Mouse (Mus musculus): Measurements from ENCODE around the gene Wdr46. TPM values are rescaled to one million over a fixed set of nuclear protein-coding genes. Genes with fewer than 3 reads are reported as not detected.

Wdr46 gene
- polyA plus RNA-seq, 1 experiment = 6.7 TPM

GRCm38 (mm10) chr17:33954646-33955554 is 14.4 kb downstream of the Wdr46 start:
- H3K9me3 ChIP-seq (ENCODE audit: control insufficient read depth, low read length) = no peaks in the 10 kb centered on the region
- H3K27me3 ChIP-seq (ENCODE audit: control insufficient read depth) = no peaks in the 10 kb centered on the region
- no peak for TF ChIP-seq GATA1 (IDR thresholded peaks at IDR 0.05; ENCODE audit: low read length)
- no peak for TF ChIP-seq TAL1 (IDR thresholded peaks at IDR 0.05; ENCODE audit: low read length)
- peaks cover 73% of the 10 kb centered on the region for H3K4me1 ChIP-seq (ENCODE audit: control insufficient read depth)
- H3K4me3 ChIP-seq (replicated peaks) = peak overlapping the region; percentile 91
- H3K36me3 ChIP-seq (ENCODE audit: control insufficient read depth) = peaks cover 74% of the 10 kb centered on the region

GRCm38 (mm10) chr17:33955555-33956214 is 15.2 kb downstream of the Wdr46 start, which contains the start of the genes Vps52 and Rps18:
Gene Vps52 (plus strand): TSS chr17:33955812.
Gene Rps18 (minus strand): TSS chr17:33956001.
- Histone ChIP-seq H3K4me1 (ENCODE audit: control insufficient read depth) (peaks cover 65% of the 10 kb centered on the region), H3K4me3 (replicated peaks) (peak within 1 kb of the TSS; percentile 91), H3K9me3 (ENCODE audit: control insufficient read depth, low read length) (no peaks in the 10 kb centered on the region), H3K27me3 (ENCODE audit: control insufficient read depth) (no peaks in the 10 kb centered on the region), H3K36me3 (ENCODE audit: control insufficient read depth) (peaks cover 72% of the 10 kb centered on the region)
- TF ChIP-seq TAL1 (IDR thresholded peaks at IDR 0.05; ENCODE audit: low read length) (no peak), GATA1 (IDR thresholded peaks at IDR 0.05; ENCODE audit: low read length) (no peak)

- Histone ChIP-seq H3K36me3 (ENCODE audit: control insufficient read depth) (peaks cover 72% of the 10 kb centered on the region), H3K4me1 (ENCODE audit: control insufficient read depth) (peaks cover 58% of the 10 kb centered on the region)
Observed at GRCm38 (mm10) chr17:33956336-33956735, 15.9 kb downstream of the Wdr46 start.

DNA sequence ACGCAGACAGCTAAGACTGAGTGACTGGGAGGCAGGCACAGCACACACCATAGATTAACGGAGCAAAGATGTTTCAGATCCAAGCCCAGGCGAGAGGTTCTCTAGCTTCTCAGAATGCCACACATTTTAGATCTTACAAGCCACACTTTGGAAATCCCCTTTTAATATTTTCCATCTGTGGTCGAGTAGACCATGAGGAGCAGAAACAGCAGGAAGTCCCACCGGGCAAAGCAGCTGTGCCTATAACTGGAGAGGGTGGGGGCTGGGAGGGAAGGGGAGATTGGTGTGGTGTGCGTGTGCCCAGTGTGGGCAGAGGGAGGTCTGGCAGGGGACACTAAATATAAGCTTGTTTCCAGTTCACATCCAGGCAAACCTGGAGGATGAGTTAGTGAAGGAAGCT is 17.0 kb downstream of the Wdr46 start:
- Histone ChIP-seq H3K4me3 (replicated peaks) (no peak overlapping the region), H3K36me3 (ENCODE audit: control insufficient read depth) (peaks cover 68% of the 10 kb centered on the region)

More at GRCm38 (mm10) chr17:33956336-33956735, 15.9 kb downstream of the Wdr46 start:
- peak overlapping the region; percentile 91 for H3K4me3 ChIP-seq (replicated peaks)
- no peaks in the 10 kb centered on the region for H3K27me3 ChIP-seq (ENCODE audit: control insufficient read depth)
- TF ChIP-seq TAL1 (IDR thresholded peaks at IDR 0.05; ENCODE audit: low read length) = no peak
- TF ChIP-seq GATA1 (IDR thresholded peaks at IDR 0.05; ENCODE audit: low read length) = no peak
- no peaks in the 10 kb centered on the region for H3K9me3 ChIP-seq (ENCODE audit: control insufficient read depth, low read length)

DNA sequence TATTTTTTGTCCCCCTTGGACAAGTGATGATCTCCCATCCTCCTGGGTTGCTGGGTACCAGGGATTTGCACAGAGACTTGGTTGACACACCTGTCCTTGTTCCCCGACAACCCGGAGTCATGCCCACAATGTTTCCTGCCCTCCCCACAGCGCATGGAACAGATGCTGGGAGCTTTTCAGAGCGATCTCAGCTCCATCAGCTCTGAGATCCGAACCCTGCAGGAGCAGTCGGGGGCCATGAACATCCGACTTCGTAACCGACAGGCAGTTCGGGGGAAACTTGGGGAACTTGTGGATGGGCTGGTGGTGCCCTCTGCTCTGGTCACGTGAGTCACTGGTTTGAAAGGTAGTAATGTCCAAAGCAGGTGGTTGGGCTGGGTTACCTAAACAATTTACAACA is 18.0 kb downstream of the Wdr46 start:
- Histone ChIP-seq H3K36me3 (ENCODE audit: control insufficient read depth) (peaks cover 68% of the 10 kb centered on the region), H3K27me3 (ENCODE audit: control insufficient read depth) (no peaks in the 10 kb centered on the region), H3K4me1 (ENCODE audit: control insufficient read depth) (peaks cover 37% of the 10 kb centered on the region), H3K4me3 (replicated peaks) (no peak overlapping the region), H3K9me3 (ENCODE audit: control insufficient read depth, low read length) (no peaks in the 10 kb centered on the region)
- TF ChIP-seq GATA1 (IDR thresholded peaks at IDR 0.05; ENCODE audit: low read length) (no peak), TAL1 (IDR thresholded peaks at IDR 0.05; ENCODE audit: low read length) (no peak)

More for the DNA sequence above, 17.0 kb downstream of the Wdr46 start:
- Histone ChIP-seq H3K27me3 (ENCODE audit: control insufficient read depth) (no peaks in the 10 kb centered on the region), H3K9me3 (ENCODE audit: control insufficient read depth, low read length) (no peaks in the 10 kb centered on the region), H3K4me1 (ENCODE audit: control insufficient read depth) (peaks cover 47% of the 10 kb centered on the region)
- TF ChIP-seq GATA1 (IDR thresholded peaks at IDR 0.05; ENCODE audit: low read length) (no peak), TAL1 (IDR thresholded peaks at IDR 0.05; ENCODE audit: low read length) (no peak)

GRCm38 (mm10) chr17:33959135-33959534 is 18.7 kb downstream of the Wdr46 start:
- H3K4me3 ChIP-seq (replicated peaks) = no peak overlapping the region
- peaks cover 31% of the 10 kb centered on the region for H3K4me1 ChIP-seq (ENCODE audit: control insufficient read depth)
- no peaks in the 10 kb centered on the region for H3K9me3 ChIP-seq (ENCODE audit: control insufficient read depth, low read length)
- TF ChIP-seq TAL1 (IDR thresholded peaks at IDR 0.05; ENCODE audit: low read length) (no peak), GATA1 (IDR thresholded peaks at IDR 0.05; ENCODE audit: low read length) (no peak)
- peaks cover 66% of the 10 kb centered on the region for H3K36me3 ChIP-seq (ENCODE audit: control insufficient read depth)
- no peaks in the 10 kb centered on the region for H3K27me3 ChIP-seq (ENCODE audit: control insufficient read depth)

DNA sequence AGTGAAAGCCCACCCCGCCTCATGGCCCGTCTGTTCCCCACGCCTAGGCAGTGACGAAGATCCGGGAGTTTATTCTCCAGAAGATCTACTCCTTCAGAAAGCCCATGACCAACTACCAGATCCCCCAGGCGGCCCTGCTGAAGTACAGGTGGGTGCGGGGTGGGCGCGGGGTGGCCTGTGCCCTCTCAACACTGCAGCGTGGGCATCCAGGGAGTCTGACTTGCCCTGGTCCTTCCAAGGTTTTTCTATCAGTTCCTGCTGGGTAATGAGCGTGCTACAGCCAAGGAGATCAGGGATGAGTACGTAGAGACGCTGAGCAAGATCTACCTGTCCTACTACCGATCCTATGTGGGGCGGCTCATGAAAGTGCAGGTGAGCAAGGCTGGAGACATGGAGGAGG is 19.5 kb downstream of the Wdr46 start:
- Histone ChIP-seq H3K4me1 (ENCODE audit: control insufficient read depth) (peaks cover 23% of the 10 kb centered on the region), H3K36me3 (ENCODE audit: control insufficient read depth) (peaks cover 62% of the 10 kb centered on the region), H3K4me3 (replicated peaks) (no peak overlapping the region), H3K9me3 (ENCODE audit: control insufficient read depth, low read length) (no peaks in the 10 kb centered on the region), H3K27me3 (ENCODE audit: control insufficient read depth) (no peaks in the 10 kb centered on the region)
- TF ChIP-seq TAL1 (IDR thresholded peaks at IDR 0.05; ENCODE audit: low read length) (no peak), GATA1 (IDR thresholded peaks at IDR 0.05; ENCODE audit: low read length) (no peak)

GRCm38 (mm10) chr17:33962876-33963275 is 22.4 kb downstream of the Wdr46 start:
- no peaks in the 10 kb centered on the region for H3K9me3 ChIP-seq (ENCODE audit: control insufficient read depth, low read length)
- TF ChIP-seq TAL1 (IDR thresholded peaks at IDR 0.05; ENCODE audit: low read length) = no peak
- TF ChIP-seq GATA1 (IDR thresholded peaks at IDR 0.05; ENCODE audit: low read length) = no peak
- H3K36me3 ChIP-seq (ENCODE audit: control insufficient read depth) = peaks cover 70% of the 10 kb centered on the region
- no peak overlapping the region for H3K4me3 ChIP-seq (replicated peaks)
- no peaks in the 10 kb centered on the region for H3K27me3 ChIP-seq (ENCODE audit: control insufficient read depth)
- H3K4me1 ChIP-seq (ENCODE audit: control insufficient read depth) = peaks cover 9% of the 10 kb centered on the region
